Mouse (Mus musculus) heart, adult 2 months (tissue): ENCODE results near the gene Nfasc. TPM values are rescaled to one million over a fixed set of nuclear protein-coding genes. Genes with fewer than 3 reads are reported as not detected.

Experiments
- DNase-seq, 2 experiments: peaks; one replicate each; pipeline ENCODE4 v3.0.0; 2021
- H3K27ac ChIP-seq: fragments of 200-600 bp; 2 replicates; pipeline ENCODE4 v1.8.1; 2022
- H3K27me3 ChIP-seq: fragments of 200-500 bp; 2 replicates; pipeline ENCODE4 v1.6.1; 2012; ENCODE audit warnings: mild to moderate bottlenecking, low read length, inconsistent platforms, mixed read lengths; ENCODE audit not compliant: control insufficient read depth, insufficient read depth
- H3K36me3 ChIP-seq: fragments of 200-500 bp; 2 replicates; pipeline ENCODE4 v1.6.1; 2012; ENCODE audit warnings: low read length, inconsistent platforms; ENCODE audit not compliant: control insufficient read depth, insufficient read depth
- H3K4me1 ChIP-seq: fragments of 200-500 bp; 2 replicates; pipeline ENCODE4 v1.6.1; 2011; ENCODE audit warnings: low read length; ENCODE audit not compliant: control insufficient read depth, insufficient read depth
- H3K4me3 ChIP-seq: fragments of 200-600 bp; 2 replicates; pipeline ENCODE4 v1.8.1; 2022
- H3K79me2 ChIP-seq: fragments of 200-500 bp; replicated peaks from 2 replicates; pipeline ENCODE4 v1.6.1; 2012; ENCODE audit warnings: mild to moderate bottlenecking, inconsistent platforms, low read length, moderate library complexity, mixed read lengths; ENCODE audit not compliant: control insufficient read depth, insufficient read depth
- H3K9ac ChIP-seq: fragments of 200-500 bp; 2 replicates; pipeline ENCODE4 v1.6.1; 2012; ENCODE audit warnings: low read depth, mild to moderate bottlenecking, control low read depth, inconsistent platforms, low read length, mixed read lengths
- CTCF ChIP-seq: fragments of 200-600 bp; IDR thresholded peaks from 2 replicates; pipeline ENCODE4 v1.8.1; 2022; ENCODE audit warnings: antibody characterized with exemption, mild to moderate bottlenecking, moderate library complexity
- EP300 ChIP-seq: fragments of 200-500 bp; IDR thresholded peaks from 2 replicates; pipeline ENCODE4 v1.6.1; 2011; ENCODE audit warnings: low read depth, low read length, control low read depth; ENCODE audit not compliant: insufficient read depth
- POLR2A ChIP-seq: fragments of 200-500 bp; IDR thresholded peaks from 2 replicates; pipeline ENCODE4 v1.6.1; 2011; ENCODE audit warnings: mild to moderate bottlenecking, low read depth, low read length, control low read depth; ENCODE audit not compliant: insufficient read depth
- WGBS: fragments of 180-500 bp; shearing (Covaris S2); methylation state at CpG from one replicate; pipeline ENCODE4 v1.1.7; 2018; 5-methylcytosine and 5-hydroxymethylcytosine counted together
- intact Hi-C: fragments of 180-260 bp; cut with DNase I; formaldehyde crosslinking; loops from one replicate; pipeline ENCODE4 v1.15.1; 2025
- polyA plus RNA-seq: library from polyadenylated mRNA; depleted of rRNA; stranded (reverse); fragments of >200 nt; gene quantifications from 2 replicates; pipeline ENCODE4 v1.2.3, GENCODE M21; 2012
- total RNA-seq, 2 experiments: library from RNA; stranded (reverse); gene quantifications; 2 replicates each; pipeline ENCODE4 v1.2.3; 2021

Gene Nfasc
- total and polyA plus RNA-seq, 3 experiments = 0.10 to 0.39 (median 0.14) TPM

DNA sequence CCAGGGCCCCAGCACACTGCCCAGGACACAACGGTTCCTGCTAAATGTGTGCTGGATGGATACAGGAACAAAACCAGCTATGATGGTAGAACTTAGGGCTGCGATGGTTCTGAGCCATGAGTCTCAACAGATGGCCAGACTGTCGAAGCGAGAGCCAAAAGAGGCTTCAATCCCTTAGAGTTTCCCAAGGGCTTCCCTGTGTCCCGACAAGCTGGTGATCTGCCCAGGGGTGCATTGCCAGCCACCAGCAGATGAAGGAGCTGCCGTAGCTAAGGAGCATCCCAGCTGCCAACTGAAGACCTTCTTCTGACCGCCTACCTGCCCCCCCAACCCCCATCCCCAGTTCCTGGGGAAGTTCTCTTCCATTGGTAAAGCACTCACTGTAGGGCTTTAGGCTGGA is 104.3 kb downstream of the Nfasc start:
- no peaks in the 10 kb centered on the region for H3K36me3 ChIP-seq
- H3K9ac ChIP-seq = no peak overlapping the region
- H3K4me3 ChIP-seq = no peak overlapping the region
- TF ChIP-seq CTCF = no peak
- no peak for TF ChIP-seq POLR2A
- no peak for TF ChIP-seq EP300
- WGBS = 80% methylated on average over 7 of the region's 7 CpGs
- no peak overlapping the region for H3K27ac ChIP-seq
- intact Hi-C loops = no loop called here
- no peaks in the 10 kb centered on the region for H3K79me2 ChIP-seq
- DNase-seq = no peak
- H3K27me3 ChIP-seq = no peaks in the 10 kb centered on the region
- H3K4me1 ChIP-seq = no peaks in the 10 kb centered on the region

DNA sequence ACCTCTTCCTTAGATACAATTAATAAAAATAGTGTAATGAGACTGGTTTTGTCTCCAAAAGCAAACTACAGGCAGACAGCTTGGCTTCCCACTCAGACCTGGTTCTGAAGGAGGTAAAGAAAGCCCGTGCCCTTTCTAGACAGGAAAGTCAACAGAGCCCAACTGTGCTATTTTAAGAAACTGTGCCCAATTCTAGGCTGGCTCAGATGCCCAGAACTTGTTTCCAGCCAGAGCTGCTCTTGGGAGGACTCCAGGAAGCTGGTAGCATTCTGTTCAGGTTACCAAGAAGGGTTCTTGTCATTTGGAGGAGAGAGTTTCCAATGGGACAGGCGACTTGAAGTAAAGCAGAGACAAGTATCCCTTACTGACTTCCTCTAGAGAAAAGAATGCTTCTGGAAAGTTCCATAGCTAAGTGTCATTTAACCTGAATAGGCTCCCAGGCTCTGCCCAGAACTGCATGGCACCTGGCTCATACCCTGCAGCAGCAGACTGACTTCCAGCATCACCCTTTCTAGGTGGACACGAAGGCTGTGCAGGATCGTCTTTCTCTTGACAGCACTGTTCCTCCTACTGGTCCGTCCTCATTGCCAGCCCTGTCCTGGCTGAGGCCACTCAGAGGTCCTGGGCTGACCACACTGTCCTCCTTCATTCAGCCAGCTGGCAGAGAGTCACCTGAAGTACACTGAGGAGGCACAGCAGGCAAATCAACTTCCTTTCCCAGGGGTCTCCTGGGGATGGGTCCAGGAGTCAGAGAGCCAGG is 111.8 kb downstream of the Nfasc start:
- no peak overlapping the region for H3K9ac ChIP-seq
- peaks cover 7% of the 10 kb centered on the region for H3K4me1 ChIP-seq
- H3K79me2 ChIP-seq = no peaks in the 10 kb centered on the region
- H3K27ac ChIP-seq = peak overlapping the region; percentile 83
- no peaks in the 10 kb centered on the region for H3K36me3 ChIP-seq
- H3K4me3 ChIP-seq = no peak overlapping the region
- 37% methylated on average over 5 of the region's 5 CpGs for WGBS
- TF ChIP-seq CTCF (no peak), EP300 (no peak), POLR2A (no peak)
- DNase-seq = peak in 1 of 2 experiments; percentile 65
- H3K27me3 ChIP-seq = no peaks in the 10 kb centered on the region
- intact Hi-C loops = no loop called here

- Histone ChIP-seq H3K36me3 (no peaks in the 10 kb centered on the region), H3K27me3 (no peaks in the 10 kb centered on the region), H3K79me2 (no peaks in the 10 kb centered on the region), H3K4me3 (no peak overlapping the region), H3K27ac (peak overlapping the region; percentile 83), H3K4me1 (peaks cover 8% of the 10 kb centered on the region), H3K9ac (no peak overlapping the region)
- intact Hi-C loops = no loop called here
- no peak for TF ChIP-seq CTCF
- TF ChIP-seq EP300 = no peak
- no peak for TF ChIP-seq POLR2A
- no peak for DNase-seq
- WGBS = 44% methylated on average over 3 of the region's 3 CpGs
Measured at GRCm38 (mm10) chr1:132628599-132628998, 113.0 kb downstream of the Nfasc start.

DNA sequence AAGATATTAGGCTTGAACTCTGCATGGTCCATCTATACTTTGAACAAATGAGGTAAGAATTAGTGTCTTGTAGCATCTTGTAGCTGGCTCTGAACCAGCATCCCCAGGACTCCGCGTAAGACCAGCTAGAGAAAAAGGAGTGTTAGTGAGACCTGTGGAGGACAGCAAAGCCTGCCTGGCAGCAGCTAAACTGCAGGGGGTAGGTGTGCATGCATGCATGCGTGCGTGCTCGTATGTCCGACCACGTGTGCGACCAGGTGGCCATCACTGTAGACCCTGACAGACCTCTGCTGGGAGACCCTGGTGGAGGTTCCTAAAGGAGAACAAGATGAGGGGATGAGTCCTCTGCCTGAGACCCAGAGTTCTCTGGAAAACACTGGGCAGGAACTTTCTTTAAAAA is 113.4 kb downstream of the Nfasc start:
- intact Hi-C loops = no loop called here

GRCm38 (mm10) chr1:132626125-132626756 is 115.4 kb downstream of the Nfasc start:
- Histone ChIP-seq H3K27me3 (no peaks in the 10 kb centered on the region), H3K9ac (no peak overlapping the region), H3K79me2 (no peaks in the 10 kb centered on the region), H3K4me3 (no peak overlapping the region), H3K27ac (no peak overlapping the region), H3K36me3 (no peaks in the 10 kb centered on the region), H3K4me1 (peaks cover 8% of the 10 kb centered on the region)
- DNase-seq = no peak
- no peak for TF ChIP-seq POLR2A
- TF ChIP-seq CTCF = no peak
- no peak for TF ChIP-seq EP300
- intact Hi-C loops = no loop called here
- 84% methylated on average over 7 of the region's 7 CpGs for WGBS

More for the DNA sequence above, 113.4 kb downstream of the Nfasc start:
- peaks cover 8% of the 10 kb centered on the region for H3K4me1 ChIP-seq
- no peak for DNase-seq
- H3K4me3 ChIP-seq = no peak overlapping the region
- no peak for TF ChIP-seq CTCF
- no peak for TF ChIP-seq POLR2A
- no peak for TF ChIP-seq EP300
- 96% methylated on average over 8 of the region's 8 CpGs for WGBS
- H3K79me2 ChIP-seq = no peaks in the 10 kb centered on the region
- no peaks in the 10 kb centered on the region for H3K27me3 ChIP-seq
- H3K9ac ChIP-seq = no peak overlapping the region
- H3K27ac ChIP-seq = peak overlapping the region; percentile 83
- H3K36me3 ChIP-seq = no peaks in the 10 kb centered on the region

DNA sequence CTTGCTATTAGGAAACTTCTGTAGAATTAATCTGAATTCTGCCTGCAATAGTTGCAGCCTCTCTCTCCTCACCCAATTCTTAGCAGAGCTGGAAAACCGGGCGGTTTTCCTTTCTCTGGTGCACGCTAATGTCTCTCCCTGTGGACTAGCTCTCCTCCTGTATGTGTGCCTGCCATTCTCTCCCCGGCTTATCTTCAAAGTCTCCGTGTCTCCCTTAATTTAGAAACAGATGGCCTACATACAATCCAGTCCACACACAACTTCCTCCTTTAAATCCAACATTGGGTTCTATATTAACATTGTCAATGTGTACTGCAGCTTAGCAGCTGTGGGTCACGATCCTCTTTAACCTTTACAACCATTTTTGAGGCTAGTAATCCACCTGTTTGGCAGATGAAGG is 116.6 kb downstream of the Nfasc start:
- peaks cover 8% of the 10 kb centered on the region for H3K4me1 ChIP-seq
- DNase-seq = no peak
- H3K79me2 ChIP-seq = no peaks in the 10 kb centered on the region
- H3K4me3 ChIP-seq = no peak overlapping the region
- H3K27ac ChIP-seq = no peak overlapping the region
- TF ChIP-seq POLR2A = no peak
- TF ChIP-seq EP300 = no peak
- no peak for TF ChIP-seq CTCF
- H3K9ac ChIP-seq = no peak overlapping the region
- 45% methylated on average over 6 of the region's 6 CpGs for WGBS
- intact Hi-C loops = no loop called here
- H3K36me3 ChIP-seq = no peaks in the 10 kb centered on the region
- H3K27me3 ChIP-seq = no peaks in the 10 kb centered on the region
